Mouse (Mus musculus): Measurements from ENCODE around the gene Dapk3. TPM values are rescaled to one million over a fixed set of nuclear protein-coding genes. Genes with fewer than 3 reads are reported as not detected.
"Not testable (repeated sequence)": the region's sequence is repeated elsewhere in the genome, so short reads cannot be mapped to it uniquely, and the experiment has no call there.

The Dapk3 gene
- polyA plus RNA-seq, 1 experiment from 2014 or later = 51.0 TPM

DNA sequence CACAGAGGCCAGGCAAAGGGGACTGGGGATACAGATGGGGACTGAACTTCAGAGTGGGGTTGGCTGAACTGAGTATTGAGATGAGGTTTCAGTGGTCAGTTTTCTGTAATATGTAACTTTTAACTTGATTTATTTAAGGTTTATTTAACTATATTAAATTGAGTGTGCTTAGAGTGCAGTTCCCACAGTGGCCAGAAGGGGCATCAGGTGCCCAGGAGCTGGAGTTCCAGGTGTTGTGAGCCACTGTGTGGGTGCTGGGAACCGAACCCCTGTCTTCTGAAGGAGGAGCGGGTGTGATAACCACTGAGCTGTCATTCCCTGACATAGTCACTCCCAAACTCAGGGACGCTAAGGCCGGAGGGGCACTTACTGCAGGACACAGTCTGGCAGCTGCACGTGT lies 27.3 kb downstream of the Dapk3 start:
- Histone ChIP-seq H3K27me3 (ENCODE audit: control insufficient read depth, insufficient read depth, low read length) (no peaks in the 10 kb centered on the region), H3K9me3 (ENCODE audit: control insufficient read depth, low read length) (peaks cover 5% of the 10 kb centered on the region), H3K9ac (ENCODE audit: low read length) (no peak overlapping the region), H3K4me1 (ENCODE audit: control insufficient read depth in 2 of 2, insufficient read depth in 2 of 2, low read length in 2 of 2) (no peaks in the 10 kb centered on the region), H3K4me2 (ENCODE audit: low read length) (no peak overlapping the region), H3K36me3 (ENCODE audit: control insufficient read depth, insufficient read depth, low read length) (no peaks in the 10 kb centered on the region), H3K27ac (replicated peaks in 1 of 2; ENCODE audit: control insufficient read depth in 1 of 2, insufficient read depth in 1 of 2, low read depth in 2 of 2, low read length in 2 of 2) (no peak overlapping the region), H3K4me3 (ENCODE audit: control insufficient read depth in 1 of 2, insufficient read depth in 1 of 2, low read depth in 1 of 2, low read length in 2 of 2) (no peak overlapping the region)
- 94% methylated on average over 5 of the region's 5 CpGs for WGBS
- no peak for ATAC-seq (ENCODE audit: insufficient number of reproducible peaks, insufficient read depth, low FRiP score, low read depth)

GRCm38 (mm10) chr10:81216260-81216659 lies 33.5 kb downstream of the Dapk3 start:
- Histone ChIP-seq H3K27ac (replicated peaks in 1 of 2; ENCODE audit: control insufficient read depth in 1 of 2, insufficient read depth in 1 of 2, low read depth in 2 of 2, low read length in 2 of 2) (no peak overlapping the region), H3K9me3 (ENCODE audit: control insufficient read depth, low read length) (no peaks in the 10 kb centered on the region), H3K27me3 (ENCODE audit: control insufficient read depth, insufficient read depth, low read length) (no peaks in the 10 kb centered on the region), H3K9ac (ENCODE audit: low read length) (no peak overlapping the region), H3K4me3 (ENCODE audit: control insufficient read depth in 1 of 2, insufficient read depth in 1 of 2, low read depth in 1 of 2, low read length in 2 of 2) (no peak overlapping the region), H3K4me1 (ENCODE audit: control insufficient read depth in 2 of 2, insufficient read depth in 2 of 2, low read length in 2 of 2) (peaks cover 0 to 2% of the 10 kb centered on the region in 2 experiments; a peak in 1 of 4 replicates), H3K4me2 (ENCODE audit: low read length) (no peak overlapping the region), H3K36me3 (ENCODE audit: control insufficient read depth, insufficient read depth, low read length) (no peaks in the 10 kb centered on the region)
- 81% methylated on average over 6 of the region's 6 CpGs for WGBS
- ATAC-seq (ENCODE audit: insufficient number of reproducible peaks, insufficient read depth, low FRiP score, low read depth) = no peak

- ATAC-seq (ENCODE audit: insufficient number of reproducible peaks, insufficient read depth, low FRiP score, low read depth) = no peak
- Histone ChIP-seq H3K27ac (replicated peaks in 1 of 2; ENCODE audit: control insufficient read depth in 1 of 2, insufficient read depth in 1 of 2, low read depth in 2 of 2, low read length in 2 of 2) (no peak overlapping the region), H3K4me1 (ENCODE audit: control insufficient read depth in 2 of 2, insufficient read depth in 2 of 2, low read length in 2 of 2) (peaks cover 0 to 2% of the 10 kb centered on the region in 2 experiments; a peak in 1 of 4 replicates), H3K4me2 (ENCODE audit: low read length) (no peak overlapping the region), H3K36me3 (ENCODE audit: control insufficient read depth, insufficient read depth, low read length) (no peaks in the 10 kb centered on the region), H3K9me3 (ENCODE audit: control insufficient read depth, low read length) (no peaks in the 10 kb centered on the region), H3K27me3 (ENCODE audit: control insufficient read depth, insufficient read depth, low read length) (no peaks in the 10 kb centered on the region), H3K9ac (ENCODE audit: low read length) (no peak overlapping the region), H3K4me3 (ENCODE audit: control insufficient read depth in 1 of 2, insufficient read depth in 1 of 2, low read depth in 1 of 2, low read length in 2 of 2) (no peak overlapping the region)
- 82% methylated on average over 6 of the region's 6 CpGs for WGBS
Observed at GRCm38 (mm10) chr10:81216810-81217209, 34.0 kb downstream of the Dapk3 start.

- not testable (repeated sequence) for H3K4me1 ChIP-seq (ENCODE audit: control insufficient read depth in 2 of 2, insufficient read depth in 2 of 2, low read length in 2 of 2); ATAC-seq (ENCODE audit: insufficient number of reproducible peaks, insufficient read depth, low FRiP score, low read depth); H3K27me3 ChIP-seq (ENCODE audit: control insufficient read depth, insufficient read depth, low read length); H3K27ac ChIP-seq (replicated peaks in 1 of 2; ENCODE audit: control insufficient read depth in 1 of 2, insufficient read depth in 1 of 2, low read depth in 2 of 2, low read length in 2 of 2); H3K9me3 ChIP-seq (ENCODE audit: control insufficient read depth, low read length); H3K9ac ChIP-seq (ENCODE audit: low read length); H3K4me3 ChIP-seq (ENCODE audit: control insufficient read depth in 1 of 2, insufficient read depth in 1 of 2, low read depth in 1 of 2, low read length in 2 of 2); H3K36me3 ChIP-seq (ENCODE audit: control insufficient read depth, insufficient read depth, low read length); H3K4me2 ChIP-seq (ENCODE audit: low read length)
- 24% methylated on average over 1 of the region's 1 CpGs for WGBS
Observed at GRCm38 (mm10) chr10:81217267-81217666, 34.5 kb downstream of the Dapk3 start.

DNA sequence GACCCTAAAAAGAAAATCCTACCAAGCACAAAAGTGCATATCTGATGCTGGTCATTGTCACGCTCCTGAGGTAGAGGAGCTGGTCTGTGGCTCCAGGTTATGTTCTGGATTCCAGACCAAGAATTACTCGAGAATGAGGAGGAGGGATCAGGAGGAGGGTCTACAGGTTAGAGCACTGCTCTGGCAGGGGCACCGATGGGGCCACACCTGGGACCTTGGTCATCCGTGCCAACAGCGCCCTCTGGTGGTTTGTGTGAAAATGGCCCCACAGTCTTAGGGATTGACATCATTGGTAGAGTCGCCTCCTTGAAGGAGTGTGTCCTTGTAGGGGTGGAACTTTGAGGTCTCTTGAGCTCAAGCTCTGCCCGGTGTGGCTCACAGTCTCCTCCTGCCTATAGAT lies 35.2 kb downstream of the Dapk3 start:
- Histone ChIP-seq H3K4me2 (ENCODE audit: low read length) (no peak overlapping the region), H3K27me3 (ENCODE audit: control insufficient read depth, insufficient read depth, low read length) (no peaks in the 10 kb centered on the region), H3K4me1 (ENCODE audit: control insufficient read depth in 2 of 2, insufficient read depth in 2 of 2, low read length in 2 of 2) (peaks cover 0 to 2% of the 10 kb centered on the region in 2 experiments; a peak in 1 of 4 replicates), H3K9ac (ENCODE audit: low read length) (no peak overlapping the region), H3K9me3 (ENCODE audit: control insufficient read depth, low read length) (no peaks in the 10 kb centered on the region), H3K36me3 (ENCODE audit: control insufficient read depth, insufficient read depth, low read length) (no peaks in the 10 kb centered on the region), H3K27ac (replicated peaks in 1 of 2; ENCODE audit: control insufficient read depth in 1 of 2, insufficient read depth in 1 of 2, low read depth in 2 of 2, low read length in 2 of 2) (no peak overlapping the region), H3K4me3 (ENCODE audit: control insufficient read depth in 1 of 2, insufficient read depth in 1 of 2, low read depth in 1 of 2, low read length in 2 of 2) (no peak overlapping the region)
- WGBS = 30% methylated on average over 7 of the region's 7 CpGs
- no peak for ATAC-seq (ENCODE audit: insufficient number of reproducible peaks, insufficient read depth, low FRiP score, low read depth)

- no peak overlapping the region for H3K27ac ChIP-seq (replicated peaks in 1 of 2; ENCODE audit: control insufficient read depth in 1 of 2, insufficient read depth in 1 of 2, low read depth in 2 of 2, low read length in 2 of 2)
- no peaks in the 10 kb centered on the region for H3K36me3 ChIP-seq (ENCODE audit: control insufficient read depth, insufficient read depth, low read length)
- H3K9me3 ChIP-seq (ENCODE audit: control insufficient read depth, low read length) = no peaks in the 10 kb centered on the region
- no peak overlapping the region for H3K9ac ChIP-seq (ENCODE audit: low read length)
- H3K27me3 ChIP-seq (ENCODE audit: control insufficient read depth, insufficient read depth, low read length) = no peaks in the 10 kb centered on the region
- 79% methylated on average over 5 of the region's 5 CpGs for whole genome bisulfite sequencing
- H3K4me2 ChIP-seq (ENCODE audit: low read length) = no peak overlapping the region
- no peak for ATAC-seq (ENCODE audit: insufficient number of reproducible peaks, insufficient read depth, low FRiP score, low read depth)
- H3K4me1 ChIP-seq (ENCODE audit: control insufficient read depth in 2 of 2, insufficient read depth in 2 of 2, low read length in 2 of 2) = no peaks in the 10 kb centered on the region
- H3K4me3 ChIP-seq (ENCODE audit: control insufficient read depth in 1 of 2, insufficient read depth in 1 of 2, low read depth in 1 of 2, low read length in 2 of 2) = no peak overlapping the region
Observed at GRCm38 (mm10) chr10:81221402-81222015, 38.7 kb downstream of the Dapk3 start.

DNA sequence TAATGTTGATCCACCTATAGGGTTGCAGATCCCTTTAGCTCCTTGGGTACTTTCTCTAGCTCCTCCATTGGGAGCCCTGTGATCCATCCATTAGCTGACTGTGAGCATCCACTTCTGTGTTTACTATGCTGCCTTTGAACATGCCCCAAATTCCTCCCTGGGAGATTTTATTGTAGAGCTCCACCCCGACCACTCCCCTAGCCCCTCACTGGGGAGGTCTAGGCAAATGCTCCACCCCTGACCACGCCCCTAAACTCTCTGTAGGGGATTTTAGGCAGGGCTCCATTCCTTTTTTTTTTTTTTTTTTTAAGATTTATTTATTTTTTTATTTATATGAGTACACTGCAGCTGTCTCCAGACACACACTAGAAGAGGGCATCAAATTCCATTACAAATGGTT lies 40.9 kb downstream of the Dapk3 start:
- H3K9ac ChIP-seq (ENCODE audit: low read length); H3K4me3 ChIP-seq (ENCODE audit: control insufficient read depth in 1 of 2, insufficient read depth in 1 of 2, low read depth in 1 of 2, low read length in 2 of 2); H3K27ac ChIP-seq (replicated peaks in 1 of 2; ENCODE audit: control insufficient read depth in 1 of 2, insufficient read depth in 1 of 2, low read depth in 2 of 2, low read length in 2 of 2); H3K4me1 ChIP-seq (ENCODE audit: control insufficient read depth in 2 of 2, insufficient read depth in 2 of 2, low read length in 2 of 2); ATAC-seq (ENCODE audit: insufficient number of reproducible peaks, insufficient read depth, low FRiP score, low read depth); H3K27me3 ChIP-seq (ENCODE audit: control insufficient read depth, insufficient read depth, low read length); H3K9me3 ChIP-seq (ENCODE audit: control insufficient read depth, low read length); H3K4me2 ChIP-seq (ENCODE audit: low read length); H3K36me3 ChIP-seq (ENCODE audit: control insufficient read depth, insufficient read depth, low read length): not testable (repeated sequence)
- WGBS = 49% methylated on average over 2 of the region's 2 CpGs

Data from heart, embryonic 14.5 days (tissue).